Mouse (Mus musculus): ENCODE measurements around the gene Slc13a4. TPM values are rescaled to one million over a fixed set of nuclear protein-coding genes. Genes with fewer than 3 reads are reported as not detected.

Slc13a4 gene
- polyA plus RNA-seq, 1 experiment from 2014 or later, result 0.65 TPM

GRCm38 (mm10) chr6:35321105-35321504, 13.2 kb upstream of the Slc13a4 start:
- WGBS, result 62% methylated on average over 4 of the region's 4 CpGs
- no peaks in the 10 kb centered on the region for H3K9me3 ChIP-seq (ENCODE audit: control insufficient read depth, low read length)
- ATAC-seq (replicated peaks; ENCODE audit: low FRiP score, low TSS enrichment, low read depth), result no peak
- H3K4me2 ChIP-seq (ENCODE audit: low read length), result no peak overlapping the region
- no peak overlapping the region for H3K27ac ChIP-seq (ENCODE audit: low read depth)
- H3K4me3 ChIP-seq (ENCODE audit: low read depth, low read length), result no peak overlapping the region
- H3K36me3 ChIP-seq (ENCODE audit: control insufficient read depth, insufficient read depth, low read length), result no peaks in the 10 kb centered on the region
- no peak for DNase-seq (ENCODE audit: low spot score)
- no peak overlapping the region for H3K9ac ChIP-seq (ENCODE audit: low read length)
- no peaks in the 10 kb centered on the region for H3K27me3 ChIP-seq (replicated peaks; ENCODE audit: control insufficient read depth, insufficient read depth, low read length)
- peaks cover 3% of the 10 kb centered on the region; the same call in 1 of the 2 replicates for H3K4me1 ChIP-seq (replicated peaks; ENCODE audit: control insufficient read depth, insufficient read depth, low read length)

- no peaks in the 10 kb centered on the region for H3K4me1 ChIP-seq (replicated peaks; ENCODE audit: control insufficient read depth, insufficient read depth, low read length)
- H3K4me2 ChIP-seq (ENCODE audit: low read length), result no peak overlapping the region
- no peak overlapping the region for H3K9ac ChIP-seq (ENCODE audit: low read length)
- ATAC-seq (replicated peaks; ENCODE audit: low FRiP score, low TSS enrichment, low read depth), result no peak
- no peak overlapping the region for H3K4me3 ChIP-seq (ENCODE audit: low read depth, low read length)
- DNase-seq (ENCODE audit: low spot score), result no peak
- no peaks in the 10 kb centered on the region for H3K36me3 ChIP-seq (ENCODE audit: control insufficient read depth, insufficient read depth, low read length)
- no peaks in the 10 kb centered on the region for H3K9me3 ChIP-seq (ENCODE audit: control insufficient read depth, low read length)
- WGBS, result 80% methylated on average over 6 of the region's 6 CpGs
- H3K27me3 ChIP-seq (replicated peaks; ENCODE audit: control insufficient read depth, insufficient read depth, low read length), result no peaks in the 10 kb centered on the region
- no peak overlapping the region for H3K27ac ChIP-seq (ENCODE audit: low read depth)
Observed at GRCm38 (mm10) chr6:35319850-35320249, 11.9 kb upstream of the Slc13a4 start.

- Histone ChIP-seq H3K27ac (ENCODE audit: low read depth) (no peak overlapping the region), H3K4me2 (ENCODE audit: low read length) (no peak overlapping the region), H3K9ac (ENCODE audit: low read length) (no peak overlapping the region), H3K4me1 (replicated peaks; ENCODE audit: control insufficient read depth, insufficient read depth, low read length) (no peaks in the 10 kb centered on the region), H3K9me3 (ENCODE audit: control insufficient read depth, low read length) (no peaks in the 10 kb centered on the region), H3K36me3 (ENCODE audit: control insufficient read depth, insufficient read depth, low read length) (no peaks in the 10 kb centered on the region), H3K27me3 (replicated peaks; ENCODE audit: control insufficient read depth, insufficient read depth, low read length) (no peaks in the 10 kb centered on the region), H3K4me3 (ENCODE audit: low read depth, low read length) (no peak overlapping the region)
- no peak for ATAC-seq (replicated peaks; ENCODE audit: low FRiP score, low TSS enrichment, low read depth)
- DNase-seq (ENCODE audit: low spot score), result no peak
- 92% methylated on average over 8 of the region's 8 CpGs for WGBS
Observed at GRCm38 (mm10) chr6:35313520-35313919, 5.6 kb upstream of the Slc13a4 start.

- no peak for DNase-seq (ENCODE audit: low spot score)
- no peaks in the 10 kb centered on the region for H3K4me1 ChIP-seq (replicated peaks; ENCODE audit: control insufficient read depth, insufficient read depth, low read length)
- no peak overlapping the region for H3K4me3 ChIP-seq (ENCODE audit: low read depth, low read length)
- H3K9me3 ChIP-seq (ENCODE audit: control insufficient read depth, low read length), result no peaks in the 10 kb centered on the region
- H3K27ac ChIP-seq (ENCODE audit: low read depth), result no peak overlapping the region
- no peak overlapping the region for H3K4me2 ChIP-seq (ENCODE audit: low read length)
- H3K36me3 ChIP-seq (ENCODE audit: control insufficient read depth, insufficient read depth, low read length), result no peaks in the 10 kb centered on the region
- no peak overlapping the region for H3K9ac ChIP-seq (ENCODE audit: low read length)
- 60% methylated on average over 7 of the region's 7 CpGs for WGBS
- no peak for ATAC-seq (replicated peaks; ENCODE audit: low FRiP score, low TSS enrichment, low read depth)
- H3K27me3 ChIP-seq (replicated peaks; ENCODE audit: control insufficient read depth, insufficient read depth, low read length), result no peaks in the 10 kb centered on the region
Observed at GRCm38 (mm10) chr6:35309406-35309805, 1.5 kb upstream of the Slc13a4 start.

GRCm38 (mm10) chr6:35307136-35307535, 795 bp downstream of the Slc13a4 start:
- Histone ChIP-seq H3K4me1 (replicated peaks; ENCODE audit: control insufficient read depth, insufficient read depth, low read length) (no peaks in the 10 kb centered on the region; the same call in 1 of the 2 replicates), H3K36me3 (ENCODE audit: control insufficient read depth, insufficient read depth, low read length) (no peaks in the 10 kb centered on the region), H3K27ac (ENCODE audit: low read depth) (no peak overlapping the region), H3K4me3 (ENCODE audit: low read depth, low read length) (no peak overlapping the region), H3K27me3 (replicated peaks; ENCODE audit: control insufficient read depth, insufficient read depth, low read length) (no peaks in the 10 kb centered on the region), H3K9me3 (ENCODE audit: control insufficient read depth, low read length) (no peaks in the 10 kb centered on the region), H3K9ac (ENCODE audit: low read length) (no peak overlapping the region), H3K4me2 (ENCODE audit: low read length) (no peak overlapping the region)
- ATAC-seq (replicated peaks; ENCODE audit: low FRiP score, low TSS enrichment, low read depth), result no peak
- DNase-seq (ENCODE audit: low spot score), result no peak
- WGBS, result 73% methylated on average over 13 of the region's 13 CpGs

- Histone ChIP-seq H3K4me2 (ENCODE audit: low read length) (no peak overlapping the region), H3K27me3 (replicated peaks; ENCODE audit: control insufficient read depth, insufficient read depth, low read length) (no peaks in the 10 kb centered on the region), H3K4me1 (replicated peaks; ENCODE audit: control insufficient read depth, insufficient read depth, low read length) (no peaks in the 10 kb centered on the region; the same call in 1 of the 2 replicates), H3K9me3 (ENCODE audit: control insufficient read depth, low read length) (no peaks in the 10 kb centered on the region), H3K27ac (ENCODE audit: low read depth) (no peak overlapping the region), H3K36me3 (ENCODE audit: control insufficient read depth, insufficient read depth, low read length) (no peaks in the 10 kb centered on the region), H3K9ac (ENCODE audit: low read length) (no peak overlapping the region), H3K4me3 (ENCODE audit: low read depth, low read length) (no peak overlapping the region)
- DNase-seq (ENCODE audit: low spot score) (peak; percentile 60), ATAC-seq (replicated peaks; ENCODE audit: low FRiP score, low TSS enrichment, low read depth) (peak; percentile 84)
- 51% methylated on average over 11 of the region's 11 CpGs for whole genome bisulfite sequencing
Observed at GRCm38 (mm10) chr6:35303355-35303900, 4.5 kb downstream of the Slc13a4 start.

GRCm38 (mm10) chr6:35302581-35302980, 5.3 kb downstream of the Slc13a4 start:
- Histone ChIP-seq H3K36me3 (ENCODE audit: control insufficient read depth, insufficient read depth, low read length) (no peaks in the 10 kb centered on the region), H3K4me3 (ENCODE audit: low read depth, low read length) (no peak overlapping the region), H3K27ac (ENCODE audit: low read depth) (no peak overlapping the region), H3K9ac (ENCODE audit: low read length) (no peak overlapping the region), H3K4me1 (replicated peaks; ENCODE audit: control insufficient read depth, insufficient read depth, low read length) (no peaks in the 10 kb centered on the region; the same call in 1 of the 2 replicates), H3K9me3 (ENCODE audit: control insufficient read depth, low read length) (no peaks in the 10 kb centered on the region), H3K27me3 (replicated peaks; ENCODE audit: control insufficient read depth, insufficient read depth, low read length) (no peaks in the 10 kb centered on the region), H3K4me2 (ENCODE audit: low read length) (no peak overlapping the region)
- no peak for ATAC-seq (replicated peaks; ENCODE audit: low FRiP score, low TSS enrichment, low read depth)
- DNase-seq (ENCODE audit: low spot score), result no peak
- WGBS, result 91% methylated on average over 7 of the region's 7 CpGs

- H3K9ac ChIP-seq (ENCODE audit: low read length), result no peak overlapping the region
- no peaks in the 10 kb centered on the region for H3K36me3 ChIP-seq (ENCODE audit: control insufficient read depth, insufficient read depth, low read length)
- ATAC-seq (replicated peaks; ENCODE audit: low FRiP score, low TSS enrichment, low read depth) (no peak), DNase-seq (ENCODE audit: low spot score) (no peak)
- no peak overlapping the region for H3K4me2 ChIP-seq (ENCODE audit: low read length)
- no peak overlapping the region for H3K27ac ChIP-seq (ENCODE audit: low read depth)
- no peaks in the 10 kb centered on the region for H3K9me3 ChIP-seq (ENCODE audit: control insufficient read depth, low read length)
- WGBS, result 57% methylated on average over 6 of the region's 6 CpGs
- H3K4me1 ChIP-seq (replicated peaks; ENCODE audit: control insufficient read depth, insufficient read depth, low read length), result no peaks in the 10 kb centered on the region; the same call in 1 of the 2 replicates
- no peak overlapping the region for H3K4me3 ChIP-seq (ENCODE audit: low read depth, low read length)
- no peaks in the 10 kb centered on the region for H3K27me3 ChIP-seq (replicated peaks; ENCODE audit: control insufficient read depth, insufficient read depth, low read length)
Observed at GRCm38 (mm10) chr6:35298323-35298722, 9.6 kb downstream of the Slc13a4 start.

GRCm38 (mm10) chr6:35297516-35298227, 10.3 kb downstream of the Slc13a4 start:
- no peaks in the 10 kb centered on the region for H3K4me1 ChIP-seq (replicated peaks; ENCODE audit: control insufficient read depth, insufficient read depth, low read length)
- ATAC-seq (replicated peaks; ENCODE audit: low FRiP score, low TSS enrichment, low read depth) (no peak), DNase-seq (ENCODE audit: low spot score) (no peak)
- H3K4me2 ChIP-seq (ENCODE audit: low read length), result no peak overlapping the region
- no peaks in the 10 kb centered on the region for H3K9me3 ChIP-seq (ENCODE audit: control insufficient read depth, low read length)
- 94% methylated on average over 7 of the region's 7 CpGs for WGBS
- H3K9ac ChIP-seq (ENCODE audit: low read length), result no peak overlapping the region
- no peak overlapping the region for H3K4me3 ChIP-seq (ENCODE audit: low read depth, low read length)
- H3K36me3 ChIP-seq (ENCODE audit: control insufficient read depth, insufficient read depth, low read length), result no peaks in the 10 kb centered on the region
- no peak overlapping the region for H3K27ac ChIP-seq (ENCODE audit: low read depth)
- H3K27me3 ChIP-seq (replicated peaks; ENCODE audit: control insufficient read depth, insufficient read depth, low read length), result no peaks in the 10 kb centered on the region
